Mouse (Mus musculus) embryo, embryonic 11 days (tissue): ENCODE results near the gene B3glct.

ENCODE experiments used
- DNase-seq: peaks from one replicate; pipeline ENCODE4 v3.0.0-alpha.2; 2015

B3glct gene

DNA sequence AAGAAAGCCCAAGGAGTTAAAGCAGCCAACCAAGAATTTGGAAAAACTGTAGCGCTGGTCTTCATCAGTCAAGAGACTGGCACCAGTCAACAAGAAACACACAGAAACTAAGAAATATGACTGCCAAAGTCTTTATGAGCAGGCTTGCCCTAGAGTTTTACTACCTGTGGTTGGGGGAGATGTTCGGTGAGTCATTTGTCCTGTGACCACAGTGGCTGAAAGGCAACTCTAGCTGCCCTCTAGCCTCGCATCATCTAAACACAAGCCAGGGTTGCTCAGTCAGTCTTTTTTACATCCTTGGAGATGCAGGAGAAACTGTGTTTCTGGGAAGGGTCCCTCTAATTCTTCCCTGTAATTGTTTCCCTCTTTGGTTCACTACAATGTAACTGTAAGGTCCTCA lies 834 bp upstream of the B3glct start:
- no peak for DNase-seq

DNA sequence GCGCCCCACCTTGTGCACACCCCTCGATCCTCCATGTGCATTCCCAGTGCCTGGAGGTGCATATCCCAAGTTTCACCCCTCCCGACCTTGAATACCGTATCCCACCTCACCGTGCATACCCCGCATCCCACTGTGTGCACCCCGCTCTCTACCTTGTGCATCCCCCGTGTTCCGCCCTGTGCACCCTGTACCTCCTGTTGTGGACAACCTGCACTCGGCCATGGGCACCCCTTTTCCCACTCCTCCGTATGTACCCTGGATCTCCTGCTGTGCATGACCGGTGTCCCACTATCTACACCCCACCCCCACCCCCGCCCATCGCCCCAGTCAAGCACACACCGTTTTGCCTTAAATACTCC lies 939 bp downstream of the B3glct start:
- DNase-seq: no peak

DNA sequence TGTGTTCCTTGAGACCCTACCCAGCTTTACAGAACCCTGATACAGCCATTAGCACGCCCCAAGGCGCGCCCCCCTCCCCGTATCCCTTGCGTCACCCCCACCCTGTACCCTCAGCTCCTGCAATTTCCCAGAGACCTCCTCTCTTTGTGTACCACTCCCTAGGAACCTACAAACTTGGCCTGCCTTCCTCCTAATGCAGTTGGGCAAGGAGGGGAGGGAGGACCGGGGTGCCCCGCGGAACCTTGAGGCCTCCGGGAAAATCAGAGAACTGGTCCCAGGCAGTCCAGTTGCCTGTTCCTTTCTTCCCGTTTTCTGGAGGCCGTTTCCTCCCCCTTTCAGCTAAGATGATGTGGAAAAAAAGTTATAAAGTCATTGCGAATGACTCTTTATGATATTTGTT lies 1.3 kb downstream of the B3glct start:
- peak; percentile 41 for DNase-seq

DNA sequence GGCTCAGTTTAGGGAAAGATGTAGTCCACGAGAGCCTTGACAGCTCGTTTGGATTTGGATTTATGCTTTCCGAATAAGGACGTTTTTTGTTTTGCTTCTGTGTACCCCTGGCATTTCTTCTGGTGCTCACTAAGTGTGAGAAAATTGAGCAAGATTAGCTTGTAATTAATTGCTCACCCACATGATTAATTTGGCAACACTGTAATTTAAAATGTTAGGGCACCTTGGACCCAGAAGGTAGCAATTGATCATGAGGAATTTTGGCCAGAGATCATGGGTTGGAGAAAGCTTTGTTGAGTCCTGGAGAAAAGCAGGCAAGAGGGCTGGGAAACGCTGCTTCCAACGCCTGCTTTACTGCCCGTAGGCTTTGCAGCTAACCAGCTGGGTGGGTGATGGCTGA lies 1.9 kb downstream of the B3glct start:
- no peak for DNase-seq

DNA sequence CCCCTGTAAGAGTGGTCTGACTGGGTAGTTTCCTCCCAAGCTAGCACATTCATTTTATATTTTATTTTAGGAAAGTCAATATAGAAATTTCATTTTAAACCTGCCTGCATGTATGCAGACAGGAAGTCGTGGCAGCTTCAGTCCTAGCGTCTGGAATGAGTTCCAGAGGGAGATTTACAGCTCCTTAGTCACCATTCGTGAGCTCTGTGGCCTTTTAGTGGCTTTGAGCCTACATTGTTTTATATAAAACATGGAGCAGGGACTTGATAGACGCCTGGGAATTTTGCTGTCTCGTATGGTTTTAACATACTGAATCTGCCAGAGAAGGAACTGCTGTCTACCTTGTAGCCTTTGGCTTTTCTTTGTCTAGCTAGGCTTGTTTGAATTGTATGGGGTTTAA lies 2.9 kb downstream of the B3glct start:
- no peak for DNase-seq

DNA sequence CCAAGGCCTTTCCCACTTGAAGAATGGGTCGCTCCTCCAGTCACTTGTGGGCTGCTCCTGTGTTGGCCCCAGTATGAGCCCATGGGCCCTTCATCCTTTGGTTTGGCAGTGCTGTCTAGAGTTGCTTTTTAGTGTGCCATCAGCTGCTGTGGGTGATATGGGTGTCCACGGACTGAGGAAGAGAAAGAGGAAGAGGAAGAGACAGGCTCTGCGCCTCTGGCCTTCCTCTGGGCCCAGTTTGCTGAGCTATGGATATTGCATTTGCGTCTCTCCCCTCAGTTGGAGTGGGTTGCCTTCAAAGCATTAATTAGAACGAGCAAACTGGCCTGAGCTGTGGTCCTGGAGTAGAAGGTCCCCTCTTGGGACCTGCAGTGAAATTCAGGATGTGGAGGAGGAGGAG lies 11.8 kb downstream of the B3glct start:
- no peak for DNase-seq

DNA sequence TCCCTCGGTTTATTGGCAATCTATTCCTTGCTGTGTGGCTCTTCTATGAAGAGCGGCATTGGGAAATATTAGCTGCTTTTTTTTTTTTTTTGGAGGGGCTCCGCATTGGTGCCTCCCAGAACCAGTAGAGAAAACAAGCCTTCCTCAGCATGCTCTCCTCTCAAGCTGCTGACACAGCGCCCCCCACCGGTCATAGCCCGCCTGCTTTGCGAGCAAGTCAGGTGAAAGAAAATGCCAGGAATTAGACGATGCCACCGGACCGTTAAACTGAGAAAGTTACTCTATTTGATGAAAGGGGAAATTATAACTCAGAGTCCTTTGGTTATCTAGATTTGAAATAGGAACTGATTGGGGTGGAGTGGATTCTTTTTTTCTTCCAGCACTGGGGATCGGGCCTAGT lies 14.5 kb downstream of the B3glct start:
- no peak for DNase-seq

DNA sequence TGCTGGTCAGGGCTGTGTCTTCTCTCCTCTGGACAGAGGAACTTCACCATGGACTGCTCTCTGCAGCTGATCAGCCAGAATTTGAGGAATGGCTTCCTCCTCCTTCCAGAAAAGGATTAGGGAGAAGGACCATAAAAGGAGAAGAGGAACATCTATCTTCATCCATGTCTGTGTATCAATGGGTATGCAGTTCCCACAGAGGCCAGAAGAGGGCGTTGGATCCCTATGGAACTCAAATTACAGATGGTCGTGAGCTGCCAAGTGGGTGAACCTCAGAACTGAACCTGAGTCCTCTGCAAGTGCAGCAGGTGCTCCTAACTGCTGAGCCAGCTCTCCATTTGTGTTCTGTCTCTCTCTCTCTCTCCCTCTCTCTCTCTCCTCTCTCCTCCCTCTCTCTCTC lies 15.2 kb downstream of the B3glct start:
- DNase-seq: no peak

DNA sequence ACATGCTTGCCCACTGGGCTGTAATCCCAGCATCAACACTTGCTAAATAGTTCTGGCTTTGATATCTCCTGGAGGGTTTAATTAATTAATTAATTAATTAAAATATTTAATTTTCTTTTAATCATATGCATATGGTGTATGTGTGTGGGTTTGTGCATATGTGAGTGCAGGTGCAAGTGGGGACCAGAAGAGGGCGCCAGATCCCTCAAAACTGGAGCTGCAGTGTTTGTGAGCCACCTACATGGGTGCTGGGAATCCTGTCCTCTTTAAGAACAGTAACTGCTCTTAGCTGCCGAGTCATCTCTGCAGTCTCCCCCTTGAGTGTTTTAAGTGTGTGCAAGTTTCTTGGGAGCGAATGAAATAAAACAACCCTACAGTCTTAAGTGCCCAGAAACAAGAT lies 15.9 kb downstream of the B3glct start:
- no peak for DNase-seq

DNA sequence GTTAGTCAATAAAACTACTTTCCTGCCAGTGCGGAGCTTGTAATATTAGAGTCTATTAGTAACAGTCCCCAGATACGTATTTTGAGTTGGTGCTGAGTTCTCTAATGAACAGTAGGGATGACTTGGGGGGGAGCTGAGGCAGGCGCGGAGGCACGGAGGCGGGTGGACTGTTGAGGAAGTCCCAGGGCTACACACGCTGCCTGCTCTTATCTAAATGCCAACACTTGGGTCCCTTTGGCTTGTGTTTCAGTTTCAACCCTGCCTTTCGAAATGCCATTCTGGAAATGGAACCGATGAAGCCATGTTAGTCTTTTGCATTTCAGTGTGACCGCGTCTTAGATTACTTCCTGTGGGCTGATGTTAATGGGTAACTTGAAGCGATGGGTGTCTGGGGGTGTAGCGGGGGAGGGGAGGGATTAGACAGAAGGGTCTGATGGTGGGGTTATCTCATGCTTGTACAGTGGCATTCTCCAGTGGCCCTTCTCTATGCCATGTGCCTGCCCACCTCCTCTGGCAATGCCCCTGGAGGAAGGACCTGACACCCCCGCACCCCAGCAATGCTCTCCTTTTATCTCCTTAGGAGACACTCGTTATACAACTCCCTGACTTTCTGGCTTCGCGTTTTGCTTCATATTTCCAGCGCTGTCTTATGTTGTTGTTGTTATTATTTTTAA lies 17.2 kb downstream of the B3glct start:
- DNase-seq: no peak

DNA sequence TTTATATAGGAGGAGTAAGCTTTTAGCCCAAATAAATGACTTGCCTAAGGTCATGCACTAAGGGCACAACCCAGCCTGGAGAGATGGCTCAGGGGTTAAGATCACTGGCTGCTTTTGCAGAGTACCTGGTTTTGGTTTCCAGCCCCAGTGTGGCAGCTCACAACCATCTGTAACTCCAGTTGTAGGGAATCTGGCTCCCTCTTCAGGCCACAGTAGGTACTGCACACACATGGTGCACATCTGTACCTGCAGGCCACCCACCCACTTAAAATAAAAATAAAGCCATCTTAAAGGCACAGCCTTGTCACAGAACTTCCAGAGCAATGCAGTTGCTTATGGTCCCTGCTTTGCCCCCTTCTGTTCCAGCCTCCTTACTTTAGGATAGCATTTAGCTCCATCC lies 24.7 kb downstream of the B3glct start:
- no peak for DNase-seq

DNA sequence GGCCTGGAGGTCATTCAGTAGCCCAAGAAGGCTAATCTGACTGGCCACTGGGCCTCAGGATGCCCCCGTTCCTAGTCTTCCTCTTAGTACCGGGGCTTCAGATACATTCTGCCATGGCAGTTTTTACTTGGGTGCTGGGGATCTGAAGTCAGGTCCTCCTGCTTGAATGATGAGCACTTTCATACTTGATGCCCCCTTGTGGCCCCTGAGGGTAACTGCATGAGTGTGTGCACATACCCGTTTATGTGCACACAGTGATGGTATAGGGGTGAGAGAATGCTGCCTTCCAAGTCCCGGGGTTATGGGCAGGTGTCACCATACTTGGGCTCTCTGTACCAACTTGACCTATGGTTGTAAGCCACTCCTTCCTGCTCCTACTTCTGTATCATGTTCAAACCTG lies 33.5 kb downstream of the B3glct start:
- no peak for DNase-seq

DNA sequence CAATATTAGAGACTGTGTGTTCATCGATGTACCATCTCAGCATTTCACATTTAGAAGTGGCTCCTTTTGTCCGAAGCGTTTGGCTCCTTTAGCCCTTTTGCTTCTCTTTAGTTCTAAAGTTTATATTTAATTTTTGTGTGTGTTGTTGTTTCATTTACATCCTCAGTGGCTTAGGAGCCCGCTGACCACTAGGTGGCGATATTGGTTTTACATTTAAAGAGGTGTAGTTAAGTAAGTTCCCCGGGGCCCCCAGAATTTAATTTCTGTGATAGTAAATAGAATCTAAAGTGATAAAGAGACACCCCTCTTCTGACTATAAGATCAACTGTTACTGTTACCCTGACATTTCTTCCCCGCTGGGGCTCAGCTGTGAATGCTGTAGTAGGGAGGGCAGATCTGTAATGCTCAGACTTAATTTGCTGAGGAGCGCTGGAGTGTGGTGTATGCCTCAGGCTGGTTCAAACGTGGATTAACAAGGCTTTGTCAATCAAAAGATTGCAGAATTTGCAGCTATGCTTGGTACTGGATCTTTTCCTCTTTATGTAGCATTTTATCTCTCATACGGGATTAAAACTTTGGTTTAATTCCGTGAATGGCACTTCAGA lies 35.2 kb downstream of the B3glct start:
- peak; percentile 86 for DNase-seq

DNA sequence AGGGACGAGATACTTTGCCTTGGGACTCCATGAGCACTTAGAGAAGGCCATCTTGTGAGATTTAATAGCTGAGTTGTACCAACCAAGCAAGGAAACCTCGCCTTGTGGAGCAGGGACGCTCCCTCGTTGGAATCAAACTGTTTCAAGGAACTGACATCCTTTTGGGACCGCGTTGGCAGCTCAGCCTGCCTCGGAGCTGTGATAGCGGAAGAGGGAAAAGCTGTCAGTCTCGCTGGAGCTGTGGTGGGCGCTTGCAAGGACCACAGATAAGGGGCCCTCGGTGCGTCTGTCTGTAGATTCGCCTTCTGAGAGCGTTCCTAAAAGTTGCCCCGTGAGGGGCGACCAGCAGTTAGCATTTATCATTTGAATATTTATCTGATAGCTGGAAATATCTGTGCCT lies 35.8 kb downstream of the B3glct start:
- DNase-seq: no peak

DNA sequence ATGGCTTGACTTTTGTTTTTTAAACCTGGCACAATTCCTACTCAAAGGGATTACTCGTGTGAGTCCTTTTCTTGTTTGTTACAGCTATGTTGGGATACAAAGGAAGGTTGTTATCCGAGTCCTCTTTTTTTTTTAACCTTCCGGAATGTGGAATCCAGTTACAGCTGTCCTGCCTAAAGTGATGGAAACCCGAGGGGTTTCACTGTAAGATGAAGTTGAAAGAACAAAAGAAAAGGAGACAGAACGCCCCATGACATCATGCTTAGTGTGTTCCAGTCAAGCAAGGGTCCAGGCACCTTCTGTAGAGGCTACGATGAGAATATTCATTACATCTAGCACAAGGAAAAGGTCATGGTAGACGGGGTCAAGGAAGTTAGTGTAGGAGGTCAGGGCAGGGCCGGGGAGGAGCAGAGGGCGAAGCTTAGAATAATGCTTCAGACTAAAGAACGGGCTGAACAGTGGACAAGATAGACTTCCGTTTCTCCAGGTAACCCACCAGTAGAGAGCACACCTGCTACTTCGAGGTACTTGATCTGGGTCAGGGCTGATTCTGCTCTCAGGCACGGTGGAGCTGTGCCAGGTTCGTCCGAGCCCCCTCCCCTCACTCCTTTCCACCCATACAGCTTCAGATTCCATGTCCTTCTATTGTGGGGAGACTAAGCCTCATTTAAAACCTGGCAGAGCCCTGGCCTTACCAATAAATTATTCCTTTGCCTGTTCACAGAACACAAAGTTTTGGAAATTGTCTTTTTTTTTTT lies 37.7 kb downstream of the B3glct start:
- DNase-seq: peak; percentile 49

DNA sequence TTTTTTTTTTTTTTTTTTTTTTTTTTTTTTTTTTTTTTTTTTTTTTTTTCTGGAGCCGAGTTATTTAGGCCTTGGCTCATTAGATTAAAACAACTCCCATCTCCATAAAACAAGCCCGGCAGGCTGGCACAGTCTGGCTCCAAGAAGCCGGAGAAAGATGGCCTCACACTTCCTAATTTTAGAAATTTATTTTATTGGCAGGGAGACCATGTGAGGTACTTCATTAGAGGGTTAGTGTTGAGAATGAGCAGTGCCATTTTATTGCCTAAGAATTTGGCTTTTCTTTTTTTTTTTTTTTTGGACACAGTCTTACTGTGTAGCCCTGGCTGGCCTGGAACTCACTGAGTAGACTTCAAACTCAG lies 38.3 kb downstream of the B3glct start:
- DNase-seq: no peak

DNA sequence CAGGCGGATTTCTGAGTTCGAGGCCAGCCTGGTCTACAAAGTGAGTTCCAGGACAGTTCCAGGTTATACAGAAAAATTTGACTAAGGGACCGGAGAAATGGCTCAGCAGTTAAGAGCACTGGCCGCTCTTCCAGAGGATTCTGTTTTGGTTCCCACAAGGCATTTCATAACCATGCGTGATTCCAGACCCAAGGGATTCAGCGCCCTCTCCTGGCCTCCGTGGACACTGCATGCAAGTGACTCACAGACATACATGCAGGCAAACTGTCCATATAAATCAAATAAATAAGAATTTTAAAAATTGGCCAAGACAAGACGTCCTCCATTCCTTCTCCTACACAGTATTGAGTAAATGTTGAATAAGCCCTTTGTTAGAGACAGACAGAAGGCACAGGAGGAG lies 53.7 kb downstream of the B3glct start:
- no peak for DNase-seq

DNA sequence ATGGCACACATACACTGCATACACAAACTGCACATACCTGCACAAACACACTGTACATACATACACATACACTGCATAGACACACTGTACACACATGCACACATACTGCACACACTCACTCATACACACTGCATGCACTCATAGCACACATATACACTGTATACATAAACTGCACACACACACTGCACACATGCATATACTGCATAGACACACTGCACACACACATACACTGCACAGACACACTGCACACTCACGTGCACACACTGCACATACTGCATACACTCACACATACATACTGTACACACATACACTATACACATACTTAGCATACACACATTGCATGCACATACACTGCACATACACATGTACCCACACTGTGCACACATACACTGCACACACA lies 59.2 kb downstream of the B3glct start:
- no peak for DNase-seq

DNA sequence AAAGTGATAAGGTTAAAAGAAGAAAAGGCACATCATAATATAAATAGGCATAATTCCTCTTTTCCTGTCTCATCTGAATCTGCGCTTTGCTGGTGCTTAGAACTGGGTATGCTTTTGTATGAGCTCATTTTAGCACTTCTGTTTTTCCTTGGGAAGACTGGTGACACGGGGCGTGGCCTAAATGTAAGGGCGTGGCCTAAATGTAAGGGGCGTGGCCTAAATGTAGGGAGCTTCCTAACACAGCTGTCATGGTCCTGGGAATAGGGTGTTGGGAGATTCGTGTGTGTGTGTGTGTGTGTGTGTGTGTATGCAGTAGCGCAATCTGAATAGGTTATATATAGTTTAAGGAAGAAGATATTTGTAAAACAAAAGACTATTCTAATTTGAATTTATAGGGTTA lies 62.1 kb downstream of the B3glct start:
- no peak for DNase-seq

DNA sequence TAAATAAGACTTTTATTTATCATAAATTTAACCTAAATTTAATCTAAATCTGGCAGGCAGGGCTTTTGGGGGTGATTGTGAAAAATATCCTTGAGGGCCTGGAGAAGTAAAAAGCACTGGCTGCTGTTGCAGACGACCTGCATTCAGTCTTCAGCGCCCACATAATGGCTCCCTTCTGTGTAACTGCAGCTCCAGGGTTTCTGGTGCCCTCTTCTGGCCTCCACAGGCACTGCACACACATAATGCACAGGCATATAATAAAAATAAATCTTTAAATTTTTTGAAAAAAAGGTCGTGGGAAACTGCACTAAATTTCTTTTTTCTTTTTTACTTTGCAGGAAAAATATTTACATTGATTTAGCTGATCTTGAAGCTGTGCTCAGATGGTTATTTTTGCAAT lies 62.7 kb downstream of the B3glct start:
- no peak for DNase-seq

DNA sequence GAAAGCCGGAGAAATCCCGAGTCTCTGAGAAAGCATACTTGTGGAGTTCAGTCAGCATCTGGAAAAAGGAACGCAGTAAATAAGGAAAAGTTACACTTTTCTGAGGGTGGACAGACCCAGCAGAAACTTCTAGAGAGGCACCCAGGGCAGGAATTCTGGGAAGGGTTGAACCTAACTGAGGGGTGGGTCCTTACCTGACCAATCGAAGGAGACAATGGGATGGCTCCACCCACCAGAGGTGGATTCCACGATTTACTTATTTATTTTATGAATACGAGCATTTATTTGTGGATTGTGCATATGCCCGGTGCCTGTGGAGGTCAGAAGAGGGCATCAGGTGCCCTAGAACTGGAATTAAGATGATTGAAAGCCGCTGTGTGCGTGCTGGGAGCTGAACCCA lies 64.3 kb downstream of the B3glct start:
- DNase-seq: no peak

DNA sequence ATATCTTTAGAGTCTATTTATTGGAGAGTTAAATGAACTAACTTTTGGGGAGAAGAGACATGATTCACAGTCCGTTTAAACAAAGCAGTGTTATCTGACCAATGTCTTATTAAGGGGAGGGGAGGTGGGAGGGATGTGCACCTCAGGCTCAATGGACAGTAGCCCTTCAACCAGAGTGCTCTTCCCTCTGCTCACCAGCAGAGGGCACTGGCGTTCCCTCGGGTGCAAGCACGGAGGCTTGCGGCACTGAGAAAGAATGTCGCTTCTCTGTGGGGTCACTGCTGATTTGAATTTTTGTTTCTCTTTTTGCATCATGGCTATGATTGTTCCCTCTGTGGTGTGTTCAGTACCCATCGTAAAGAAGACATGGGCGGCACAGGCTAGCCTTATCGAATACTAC lies 67.0 kb downstream of the B3glct start:
- peak; percentile 12 for DNase-seq

DNA sequence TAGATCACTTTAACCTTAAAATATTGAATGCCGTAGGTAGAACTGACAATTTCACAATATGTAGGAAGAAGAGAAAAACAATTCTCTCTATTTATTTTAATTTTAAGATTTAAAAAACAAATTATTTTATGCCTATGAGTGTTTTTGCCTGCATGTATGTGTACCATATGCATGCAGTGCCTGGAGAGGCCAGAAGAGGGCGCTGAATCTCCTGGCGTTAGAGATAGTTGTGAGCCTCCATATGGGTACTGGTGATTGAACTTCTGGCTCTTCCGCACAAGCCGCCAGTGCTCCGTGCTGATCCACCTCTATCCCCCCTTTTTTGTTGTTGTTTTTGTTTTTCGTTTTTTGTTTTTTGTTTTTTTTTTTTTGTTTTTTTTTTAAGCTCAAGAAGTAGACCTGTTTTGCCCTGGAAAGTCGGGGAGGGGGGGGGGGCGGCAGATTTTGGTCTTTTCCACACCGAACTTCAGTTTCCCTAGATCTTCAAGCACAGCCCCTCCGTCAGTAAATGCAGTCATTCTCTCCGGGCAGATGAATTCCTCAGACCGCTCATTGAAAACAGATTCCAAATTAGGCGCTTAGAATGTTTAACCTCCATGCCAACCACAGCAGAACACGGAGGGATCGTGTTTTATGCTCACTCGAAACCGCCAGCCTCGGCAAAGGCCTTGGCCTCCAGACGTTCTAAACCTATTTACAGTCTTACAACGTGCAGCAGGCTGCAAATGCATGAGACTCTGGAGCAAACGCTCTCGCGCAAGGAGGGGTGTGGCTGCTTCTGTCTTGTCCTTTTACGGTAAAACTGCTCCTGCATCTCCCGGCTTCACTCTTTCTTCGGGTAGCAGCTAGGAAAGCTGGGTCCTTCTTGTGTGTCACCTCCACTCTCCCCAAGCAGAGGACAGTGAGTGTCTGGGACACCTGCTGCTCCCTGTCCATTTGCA lies 70.9 kb downstream of the B3glct start:
- DNase-seq: peak; percentile 13

DNA sequence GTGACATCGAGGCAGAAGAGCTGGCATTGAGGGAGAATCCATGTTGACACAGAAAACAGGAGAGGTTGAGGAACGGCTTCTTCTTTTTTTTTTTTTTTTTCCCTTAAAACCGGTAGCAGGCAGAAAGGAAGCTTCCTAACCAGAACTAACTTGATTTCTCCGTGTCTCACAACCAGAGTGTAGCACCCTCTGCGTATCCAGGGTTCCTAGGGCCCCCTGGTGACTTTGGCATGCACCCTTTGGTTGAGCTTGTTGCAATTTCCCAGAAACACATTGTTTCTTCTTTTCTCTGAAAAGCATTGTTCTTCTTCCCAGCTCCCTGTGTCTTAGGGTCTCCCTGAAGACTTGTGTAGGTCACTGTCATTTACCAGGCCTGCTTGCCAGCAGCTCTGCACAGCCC lies 73.8 kb downstream of the B3glct start:
- DNase-seq: no peak
